Comparison of ENCODE assay signal across 8 mouse cellular contexts in genomic region chr19:10198723-10199122, GRCm38 (mm10). TPM values are rescaled to one million over a fixed set of nuclear protein-coding genes. Genes with fewer than 3 reads are reported as not detected.
A peak's percentile ranks its signal among the peaks of the same experiment; 100 is the strongest.
DNase-seq lines count a peak whose midpoint lies in the region; ATAC-seq and TF ChIP-seq lines count a peak whose summit lies in the region.
"Had no signal": no experiment of that assay in that cellular context is flagged by ENCODE, and none has a peak within 500 bp of the region (broad histone marks: within the 10 kb centered on the region; RNA-seq: fewer than 3 reads in every experiment).

No protein-coding gene starts in this region.

- TF ChIP-seq POLR2A in bone marrow macrophage, adult 2 months (IDR thresholded peaks at IDR 0.05; ENCODE audit: borderline replicate concordance, low read depth, low read length), result no peak

- ATAC-seq in midbrain, embryonic 12.5 days (ENCODE audit: low FRiP score, low read depth), result peak; percentile 34; the same call in 1 of the 2 replicates

- DNase-seq in MEL-GATA-1-ER (ENCODE audit: extremely low read depth, low read depth), result peak; percentile 54
- DNase-seq in forebrain, embryonic 10.5 days (ENCODE audit: extremely low spot score, low spot score), result peak; percentile 78
- DNase-seq in hindbrain, embryonic 10.5 days (ENCODE audit: low spot score), result peak; percentile 81
- peak; percentile 80 to 85 for DNase-seq in left cerebral cortex, adult 2 months (ENCODE audit: extremely low spot score in 1 of 2, low spot score in 2 of 2)
- peak; percentile 68 for DNase-seq in skeletal muscle tissue, adult 2 months (ENCODE audit: low read depth, low spot score)

- 33% methylated on average over 3 of the region's 3 CpGs for WGBS in forebrain, embryonic 10.5 days
- WGBS in hindbrain, embryonic 10.5 days, result 33% methylated on average over 3 of the region's 3 CpGs
- 31% methylated on average over 3 of the region's 3 CpGs for WGBS in midbrain, embryonic 12.5 days

- H3K27me3 ChIP-seq in forebrain, embryonic 10.5 days (ENCODE audit: poor library complexity, severe bottlenecking), result no peaks in the 10 kb centered on the region
- H3K27me3 ChIP-seq in hindbrain, embryonic 10.5 days (ENCODE audit: insufficient read depth, poor library complexity, severe bottlenecking), result no peaks in the 10 kb centered on the region
- H3K27me3 ChIP-seq in midbrain, embryonic 12.5 days, result no peaks in the 10 kb centered on the region
- H3K27me3 ChIP-seq: limb, embryonic 13.5 days had no signal

- no peak overlapping the region for H3K27ac ChIP-seq in bone marrow macrophage, adult 2 months (ENCODE audit: insufficient read depth, low read depth, low read length)
- no peak overlapping the region for H3K27ac ChIP-seq in forebrain, embryonic 10.5 days
- H3K27ac ChIP-seq in hindbrain, embryonic 10.5 days, result no peak overlapping the region
- H3K27ac ChIP-seq in left cerebral cortex, adult 2 months, result no peak overlapping the region
- H3K27ac ChIP-seq in midbrain, embryonic 12.5 days (replicated peaks), result 0 out of 2 replicates have a peak overlapping the region, but pooled peaks have one; percentile 40
- H3K27ac ChIP-seq: limb, embryonic 13.5 days had no signal

- TF ChIP-seq CTCF in bone marrow macrophage, adult 2 months (IDR thresholded peaks at IDR 0.05; ENCODE audit: low read depth, low read length), result peak; percentile 84
- peak; percentile 90 for TF ChIP-seq CTCF in left cerebral cortex, adult 2 months (IDR thresholded peaks at IDR 0.05)

- no peak overlapping the region for H3K4me2 ChIP-seq in midbrain, embryonic 12.5 days (replicated peaks)
- H3K4me2 ChIP-seq: limb, embryonic 13.5 days had no signal

- H3K4me3 ChIP-seq in bone marrow macrophage, adult 2 months (ENCODE audit: insufficient read depth, low read length), result no peak overlapping the region
- H3K4me3 ChIP-seq in forebrain, embryonic 10.5 days, result no peak overlapping the region
- no peak overlapping the region for H3K4me3 ChIP-seq in hindbrain, embryonic 10.5 days
- H3K4me3 ChIP-seq in left cerebral cortex, adult 2 months, result no peak overlapping the region
- H3K4me3 ChIP-seq in midbrain, embryonic 12.5 days, result no peak overlapping the region
- H3K4me3 ChIP-seq: limb, embryonic 13.5 days had no signal

- intact Hi-C loops in left cerebral cortex, adult 2 months (cut with DNase I), result loop anchor here (1.0 to 10.0 kb wide), 4 partner anchors 134 to 974 kb away; no protein-coding TSS in a partner anchor

- H3K36me3 ChIP-seq in forebrain, embryonic 10.5 days (replicated peaks), result peaks cover 84% of the 10 kb centered on the region
- H3K36me3 ChIP-seq in hindbrain, embryonic 10.5 days, result peaks cover 79% of the 10 kb centered on the region
- H3K36me3 ChIP-seq in midbrain, embryonic 12.5 days, result peaks cover 52% of the 10 kb centered on the region

- H3K9me3 ChIP-seq in forebrain, embryonic 10.5 days, result no peaks in the 10 kb centered on the region
- no peaks in the 10 kb centered on the region for H3K9me3 ChIP-seq in hindbrain, embryonic 10.5 days
- no peaks in the 10 kb centered on the region for H3K9me3 ChIP-seq in midbrain, embryonic 12.5 days
- H3K9me3 ChIP-seq: limb, embryonic 13.5 days had no signal

- no peak overlapping the region for H3K9ac ChIP-seq in midbrain, embryonic 12.5 days (replicated peaks)
- H3K9ac ChIP-seq: limb, embryonic 13.5 days had no signal

- no peaks in the 10 kb centered on the region for H3K4me1 ChIP-seq in bone marrow macrophage, adult 2 months (ENCODE audit: control insufficient read depth, insufficient read depth, low read length)
- peaks cover 8% of the 10 kb centered on the region for H3K4me1 ChIP-seq in forebrain, embryonic 10.5 days
- H3K4me1 ChIP-seq in hindbrain, embryonic 10.5 days (replicated peaks), result peaks cover 8% of the 10 kb centered on the region
- H3K4me1 ChIP-seq in midbrain, embryonic 12.5 days, result peaks cover 9% of the 10 kb centered on the region

RNA-seq across cellular contexts. Expression of gene Tmem258, which starts 5.1 kb away (rescaled TPM):
- 146 and 159 TPM in 2 replicates for polyA plus RNA-seq in bone marrow macrophage, adult 2 months (2012; ENCODE audit: insufficient read depth, insufficient read length, missing spikeins)
- 362 and 373 TPM in 2 replicates for polyA plus RNA-seq in forebrain, embryonic 10.5 days (2016; fragmentation: Nextera tagmentation; extraction: Ambion mirVana)
- polyA plus RNA-seq in hindbrain, embryonic 10.5 days (2016; fragmentation: Nextera tagmentation; extraction: Ambion mirVana), result 387 and 389 TPM in 2 replicates
- total RNA-seq in left cerebral cortex, adult 2 months (2021), result 10 to 100 TPM; 55.9 to 64.2 TPM
- polyA plus RNA-seq in midbrain, embryonic 12.5 days (2016; fragmentation: Nextera tagmentation; extraction: Ambion mirVana), result 298 and 313 TPM in 2 replicates

RNA-seq across cellular contexts. Expression of gene Fen1, which starts 5.2 kb away (rescaled TPM):
- polyA plus RNA-seq in bone marrow macrophage, adult 2 months (2012; ENCODE audit: insufficient read depth, insufficient read length, missing spikeins), result 31.1 and 31.2 TPM in 2 replicates
- 215 and 218 TPM in 2 replicates for polyA plus RNA-seq in forebrain, embryonic 10.5 days (2016; fragmentation: Nextera tagmentation; extraction: Ambion mirVana)
- 135 and 181 TPM in 2 replicates for polyA plus RNA-seq in hindbrain, embryonic 10.5 days (2016; fragmentation: Nextera tagmentation; extraction: Ambion mirVana)
- total RNA-seq in left cerebral cortex, adult 2 months (2021), result 10 to 100 TPM; 10.5 to 11.6 TPM
- polyA plus RNA-seq in midbrain, embryonic 12.5 days (2016; fragmentation: Nextera tagmentation; extraction: Ambion mirVana), result 95.9 and 98.9 TPM in 2 replicates

RNA-seq across cellular contexts. Expression of gene Fads1, which starts 16.0 kb away (rescaled TPM):
- 99.3 and 119 TPM in 2 replicates for polyA plus RNA-seq in bone marrow macrophage, adult 2 months (2012; ENCODE audit: insufficient read depth, insufficient read length, missing spikeins)
- 171 and 180 TPM in 2 replicates for polyA plus RNA-seq in forebrain, embryonic 10.5 days (2016; fragmentation: Nextera tagmentation; extraction: Ambion mirVana)
- 162 and 170 TPM in 2 replicates for polyA plus RNA-seq in hindbrain, embryonic 10.5 days (2016; fragmentation: Nextera tagmentation; extraction: Ambion mirVana)
- 100 to 1,000 TPM; 181 to 201 TPM for total RNA-seq in left cerebral cortex, adult 2 months (2021)
- 192 and 201 TPM in 2 replicates for polyA plus RNA-seq in midbrain, embryonic 12.5 days (2016; fragmentation: Nextera tagmentation; extraction: Ambion mirVana)

RNA-seq across cellular contexts. Expression of gene Myrf, which starts 41.8 kb away (rescaled TPM):
- polyA plus RNA-seq in bone marrow macrophage, adult 2 months (2012; ENCODE audit: insufficient read depth, insufficient read length, missing spikeins), result 0.12 TPM in 1 of 2 replicates, not detected in the other
- 2.1 and 2.9 TPM in 2 replicates for polyA plus RNA-seq in forebrain, embryonic 10.5 days (2016; fragmentation: Nextera tagmentation; extraction: Ambion mirVana)
- 2.1 and 2.7 TPM in 2 replicates for polyA plus RNA-seq in hindbrain, embryonic 10.5 days (2016; fragmentation: Nextera tagmentation; extraction: Ambion mirVana)
- total RNA-seq in left cerebral cortex, adult 2 months (2021), result 10 to 100 TPM; 14.0 to 15.3 TPM
- polyA plus RNA-seq in midbrain, embryonic 12.5 days (2016; fragmentation: Nextera tagmentation; extraction: Ambion mirVana), result 1.1 and 1.5 TPM in 2 replicates
